Mouse (Mus musculus) mesoderm, embryonic 11.5 days (tissue): ENCODE data around the gene Ltv1.

Experiments used
- DNase-seq: peaks from one replicate; pipeline ENCODE4 v3.0.0-alpha.2; 2012; ENCODE audit warnings: low read depth, low spot score

The Ltv1 gene

GRCm38 (mm10) chr10:13133850-13134249 is 59.1 kb downstream of the Ltv1 start:
- DNase-seq: no peak
